Mouse (Mus musculus): Measurements from ENCODE around the gene Gpr19.

Gene Gpr19

GRCm38 (mm10) chr6:134898095-134898965 is at the start of gene Gpr19:
Gene Gpr19 (minus strand): TSS chr6:134898578.
- peak; percentile 72 to 73 for DNase-seq (ENCODE audit: low spot score in 2 of 2)

DNA sequence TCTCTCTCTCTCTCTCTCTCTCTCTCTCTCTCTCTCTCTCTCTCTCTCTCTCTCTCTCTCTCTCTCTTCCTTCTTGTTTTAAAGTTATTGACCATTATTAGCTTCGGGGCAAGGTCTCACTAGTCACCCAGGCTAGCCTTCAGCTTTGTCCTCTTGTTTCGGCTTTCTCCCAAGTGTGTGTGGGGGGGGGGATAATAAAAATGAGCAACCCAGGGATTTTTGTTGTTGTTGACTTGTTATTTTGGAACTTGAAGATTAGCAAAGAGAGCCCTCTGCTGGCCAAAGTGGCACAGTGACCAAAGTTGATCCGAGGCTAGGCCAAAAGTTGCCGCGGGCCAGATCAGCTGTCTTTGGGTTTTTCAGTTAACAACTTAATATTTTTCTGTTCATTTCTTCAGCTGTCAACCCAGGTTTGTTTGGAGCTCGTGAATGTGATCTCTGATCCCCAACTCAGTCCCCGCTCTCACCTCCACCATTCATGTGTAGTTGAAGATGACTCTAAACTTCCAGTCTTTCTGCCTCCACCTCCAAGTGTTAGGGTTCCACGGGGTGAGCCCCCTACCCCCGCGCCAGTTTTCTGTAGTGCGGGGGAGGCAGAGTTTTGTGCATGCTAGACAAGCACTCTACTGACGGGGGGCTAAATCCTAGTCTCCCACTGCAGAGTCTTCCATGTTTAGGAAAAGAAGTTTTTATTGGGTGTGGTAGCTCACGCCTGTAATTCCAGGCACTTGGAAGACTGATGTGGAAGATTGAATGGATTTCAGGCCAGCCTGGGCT is 49.1 kb upstream of the Gpr19 start:
- DNase-seq (ENCODE audit: low spot score in 2 of 2) = peak; percentile 41 to 51

DNA sequence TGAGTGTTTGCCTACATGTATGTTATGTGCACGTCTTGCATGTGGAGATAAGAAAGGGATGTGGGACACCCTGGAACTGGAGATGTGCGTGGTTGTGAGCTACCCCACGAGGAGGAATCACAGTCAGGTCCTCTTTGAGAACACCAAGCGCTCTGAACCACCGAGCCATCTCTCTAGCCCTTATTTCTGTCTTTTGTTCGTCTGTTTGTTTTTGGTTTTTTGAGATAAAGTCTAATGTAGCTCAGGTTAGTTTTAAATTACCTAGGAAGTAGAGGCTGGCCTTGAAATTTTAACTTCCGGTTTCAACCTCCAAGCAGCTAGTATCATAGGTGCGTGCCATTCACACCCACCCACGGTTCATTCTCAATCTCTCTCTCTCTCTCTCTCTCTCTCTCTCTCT is 48.5 kb upstream of the Gpr19 start:
- DNase-seq (ENCODE audit: low spot score in 2 of 2) = no peak

GRCm38 (mm10) chr6:134946054-134946453 is 47.7 kb upstream of the Gpr19 start:
- DNase-seq (ENCODE audit: low spot score in 2 of 2) = no peak

DNA sequence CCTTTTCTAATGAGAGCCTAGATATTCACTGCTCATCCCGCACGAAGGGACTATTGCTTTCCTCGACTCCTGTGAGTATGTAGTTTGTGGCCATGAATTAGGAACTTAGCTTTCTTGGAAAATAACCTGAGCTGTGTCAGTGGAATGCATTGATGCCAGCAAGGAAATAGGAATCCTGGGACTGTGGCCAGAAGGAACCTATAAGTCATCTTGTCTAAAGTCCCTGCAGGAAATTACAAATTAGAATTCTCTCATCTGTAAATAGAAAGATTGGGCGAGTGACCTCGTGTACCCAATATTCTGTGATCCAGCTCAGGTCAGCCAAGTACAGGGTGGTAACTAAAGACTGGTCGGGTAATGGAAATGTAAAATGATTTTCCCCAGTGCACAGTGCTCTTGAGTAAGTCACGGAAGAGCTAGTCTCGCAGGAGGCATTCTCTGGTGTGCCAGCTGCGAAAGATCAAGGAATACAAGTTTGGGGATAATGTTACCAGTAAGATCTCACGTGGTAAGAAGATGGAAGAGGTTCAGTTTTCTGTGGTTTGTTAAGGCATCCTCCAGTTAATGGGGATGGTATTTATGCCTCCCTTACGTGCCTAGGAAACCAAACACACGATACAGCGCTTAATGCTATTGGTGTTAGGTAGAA is 45.5 kb upstream of the Gpr19 start:
- DNase-seq (ENCODE audit: low spot score in 2 of 2) = no peak

- no peak for DNase-seq (ENCODE audit: low spot score in 2 of 2)
Measured at GRCm38 (mm10) chr6:134939781-134940180, 41.4 kb upstream of the Gpr19 start.

DNA sequence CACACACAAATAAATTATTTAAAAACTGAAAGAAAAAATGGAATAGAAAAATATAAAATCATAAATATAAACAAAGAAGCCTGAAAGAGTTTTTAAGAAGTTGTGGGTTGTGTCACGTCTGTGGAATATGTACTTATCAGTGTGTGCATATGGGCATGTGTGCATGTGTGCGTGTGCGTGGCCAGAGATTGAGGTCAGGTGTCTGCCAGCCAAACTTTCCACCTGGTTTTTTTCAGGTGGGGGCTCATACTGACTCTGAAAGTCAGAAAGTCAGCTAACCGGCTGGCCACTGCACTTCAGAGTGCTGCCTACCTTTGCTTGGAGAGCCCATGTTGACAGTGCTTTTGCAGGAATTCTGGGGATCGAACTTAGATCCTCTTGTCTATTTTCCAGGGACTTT is 35.9 kb upstream of the Gpr19 start:
- DNase-seq (ENCODE audit: low spot score in 2 of 2) = no peak

- no peak for DNase-seq (ENCODE audit: low spot score in 2 of 2)
Measured at GRCm38 (mm10) chr6:134933207-134933558, 34.8 kb upstream of the Gpr19 start.

GRCm38 (mm10) chr6:134932486-134933206 is 34.3 kb upstream of the Gpr19 start:
- no peak for DNase-seq (ENCODE audit: low spot score in 2 of 2)

GRCm38 (mm10) chr6:134931146-134931545 is 32.8 kb upstream of the Gpr19 start:
- DNase-seq (ENCODE audit: low spot score in 2 of 2) = no peak

DNA sequence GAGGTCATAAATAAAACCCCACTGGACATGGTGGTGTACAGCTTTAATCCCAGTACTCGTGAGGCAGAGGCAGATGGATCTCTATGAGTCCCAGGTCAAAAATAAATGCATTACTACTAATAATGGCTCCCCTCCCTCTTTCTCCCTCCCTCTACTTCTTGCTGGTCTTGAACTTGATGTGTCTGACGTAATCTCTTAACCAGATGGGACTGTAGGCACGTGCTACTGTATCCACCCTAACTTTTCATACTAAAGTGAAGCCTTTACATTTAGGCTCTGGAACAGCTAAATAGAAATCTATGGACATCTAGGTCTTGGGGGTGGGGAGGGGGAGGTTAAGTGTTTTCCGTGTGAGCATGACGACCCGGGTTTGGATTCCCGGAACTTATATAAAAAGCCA is 32.0 kb upstream of the Gpr19 start:
- DNase-seq (ENCODE audit: low spot score in 2 of 2) = no peak

- no peak for DNase-seq (ENCODE audit: low spot score in 2 of 2)
Measured at GRCm38 (mm10) chr6:134929926-134930325, 31.5 kb upstream of the Gpr19 start.

GRCm38 (mm10) chr6:134928889-134929310 is 30.5 kb upstream of the Gpr19 start:
- no peak for DNase-seq (ENCODE audit: low spot score in 2 of 2)

DNA sequence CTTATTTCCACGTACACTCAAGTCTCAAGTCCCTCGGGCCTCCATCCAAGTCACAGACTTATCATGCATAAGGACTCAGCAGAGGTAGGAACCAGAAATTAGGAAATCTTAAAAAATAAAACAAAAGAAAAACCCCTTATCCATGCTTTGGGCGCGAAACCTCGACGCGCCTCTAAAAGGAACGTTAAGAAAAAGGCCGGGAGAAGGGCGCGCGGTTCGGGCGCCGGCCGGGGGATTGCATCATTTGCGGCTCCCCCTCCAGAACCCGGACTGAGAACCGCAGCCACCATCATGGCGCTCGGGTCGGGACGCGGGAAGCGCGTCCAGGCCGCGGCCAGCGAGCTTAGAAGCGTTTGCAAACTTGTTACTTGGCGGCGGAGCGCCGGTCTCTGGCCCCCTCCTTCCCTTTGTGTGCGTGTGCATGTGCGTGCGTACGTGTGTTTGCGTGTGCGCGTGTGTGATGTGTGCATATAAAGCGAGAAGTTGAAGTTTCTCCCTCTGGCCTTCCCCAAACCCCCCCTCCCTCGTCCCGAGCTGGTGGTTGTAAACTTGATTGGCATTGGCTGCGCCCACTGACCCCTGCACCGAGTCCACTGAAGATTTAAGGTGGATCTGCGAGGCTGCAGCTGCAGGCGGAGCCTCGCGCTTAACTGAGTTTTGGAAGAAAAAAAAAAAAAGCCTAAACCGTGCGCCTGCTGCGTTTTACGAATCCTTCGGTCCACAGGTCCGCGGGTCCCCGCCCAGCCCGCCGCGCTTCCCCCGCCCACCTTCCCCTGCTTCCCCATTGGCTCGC is 29.9 kb upstream of the Gpr19 start:
- DNase-seq (ENCODE audit: low spot score in 2 of 2) = peak in 1 of 2 experiments; percentile 31

DNA sequence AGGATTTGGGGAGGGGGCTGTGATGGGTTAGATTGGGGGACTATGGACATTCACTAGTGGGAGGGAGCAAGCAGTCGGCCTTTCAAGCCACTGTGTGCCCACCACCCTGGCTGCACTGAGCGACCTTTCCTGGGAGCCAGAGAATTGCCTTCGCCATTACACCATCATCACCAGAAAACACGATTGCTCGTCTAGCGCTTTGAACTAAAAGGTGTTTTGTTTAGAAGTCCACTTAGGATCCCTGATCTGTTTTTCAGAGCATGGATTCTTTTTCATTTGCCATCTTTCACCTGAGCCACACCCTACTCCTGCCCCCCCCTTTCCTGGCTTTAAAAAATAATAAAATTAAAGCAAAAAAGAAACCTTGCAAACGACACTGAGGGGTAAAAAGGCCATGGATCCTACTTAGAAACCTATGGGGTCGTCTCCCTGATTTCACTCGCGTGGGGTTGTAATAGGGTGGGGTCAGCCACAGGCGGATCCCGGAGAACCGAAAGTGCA is 29.3 kb upstream of the Gpr19 start:
- DNase-seq (ENCODE audit: low spot score in 2 of 2) = no peak

DNA sequence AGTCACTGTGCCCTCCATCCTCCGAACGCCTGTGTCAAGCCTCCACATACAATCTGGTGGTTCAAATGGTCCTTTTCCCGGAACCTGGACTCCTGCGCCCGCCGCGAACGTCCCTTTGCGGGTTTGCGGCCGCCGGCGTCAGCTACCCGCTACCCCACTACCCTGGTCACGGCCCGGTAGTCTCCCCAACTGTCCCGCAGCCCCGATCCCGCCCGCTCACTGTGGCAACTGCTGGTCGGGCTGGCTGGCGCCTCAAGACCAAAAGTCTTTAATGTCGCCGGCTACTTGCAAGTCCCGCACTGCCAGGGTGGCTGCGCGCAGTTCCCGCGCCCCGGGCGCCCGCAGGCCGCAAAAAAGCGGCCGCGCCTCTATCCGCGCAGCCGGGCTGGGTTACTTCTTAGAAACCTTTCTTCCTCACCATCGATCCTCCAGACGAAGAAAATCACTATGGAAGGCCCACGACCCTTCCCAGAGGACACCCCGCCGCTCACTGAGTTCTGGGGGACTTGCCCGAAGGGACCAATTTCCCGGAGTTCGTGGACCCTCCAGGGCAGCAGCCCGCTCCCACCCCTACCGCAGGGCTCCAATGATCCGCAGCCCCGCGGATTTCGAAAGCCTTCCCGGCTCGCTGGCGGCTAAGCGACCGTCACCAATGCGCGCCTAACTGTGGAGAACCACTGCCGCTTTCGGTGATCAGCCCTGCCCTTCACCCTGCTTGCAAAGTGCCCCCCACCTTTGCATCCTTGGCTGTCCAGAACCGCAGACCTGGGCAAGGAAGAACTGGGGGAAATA is 28.6 kb upstream of the Gpr19 start:
- no peak for DNase-seq (ENCODE audit: low spot score in 2 of 2)

DNA sequence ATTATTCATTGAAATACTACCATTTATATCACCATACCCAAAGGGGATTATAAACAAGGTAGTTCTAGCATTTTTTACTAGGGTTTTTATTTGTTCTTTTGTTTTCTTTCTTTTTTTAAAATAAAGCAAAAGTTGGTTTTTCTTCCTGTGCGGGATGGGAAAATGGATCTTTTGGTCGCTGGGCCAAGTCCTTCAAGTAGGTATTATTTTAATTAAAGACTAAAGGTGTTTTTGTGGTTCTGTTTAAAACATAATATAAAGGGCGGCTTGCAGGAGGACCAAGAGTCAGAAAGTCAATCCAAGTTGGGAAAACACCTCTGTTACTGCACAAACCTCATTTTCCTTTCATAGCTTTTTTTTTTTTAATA is 27.9 kb upstream of the Gpr19 start:
- no peak for DNase-seq (ENCODE audit: low spot score in 2 of 2)

GRCm38 (mm10) chr6:134925673-134926337 is 27.4 kb upstream of the Gpr19 start:
- DNase-seq (ENCODE audit: low spot score in 2 of 2) = no peak

GRCm38 (mm10) chr6:134924262-134924661 is 25.9 kb upstream of the Gpr19 start:
- no peak for DNase-seq (ENCODE audit: low spot score in 2 of 2)
